Mouse (Mus musculus) cerebellum, postnatal 14 days (tissue): ENCODE measurements around the gene Syce3.

Experiments
- DNase-seq, 2 experiments: peaks; one replicate each; pipeline ENCODE4 v3.0.0; 2021; ENCODE audit warnings: mixed read lengths in 2 of 2

Syce3 gene

GRCm38 (mm10) chr15:89421938-89422337 lies 11.6 kb upstream of the Syce3 start:
- DNase-seq, result no peak

GRCm38 (mm10) chr15:89415282-89415681 lies 5.0 kb upstream of the Syce3 start:
- peak; percentile 34 to 51 for DNase-seq

- DNase-seq, result no peak
Observed at GRCm38 (mm10) chr15:89406691-89407090, 3.6 kb downstream of the Syce3 start.

GRCm38 (mm10) chr15:89404831-89405623 lies 5.3 kb downstream of the Syce3 start:
- DNase-seq, result no peak

- no peak for DNase-seq
Observed at GRCm38 (mm10) chr15:89402471-89402870, 7.8 kb downstream of the Syce3 start.

GRCm38 (mm10) chr15:89399716-89400115 lies 10.6 kb downstream of the Syce3 start:
- no peak for DNase-seq

GRCm38 (mm10) chr15:89398146-89398545 lies 12.2 kb downstream of the Syce3 start:
- DNase-seq, result peak; percentile 38 to 42

GRCm38 (mm10) chr15:89396883-89397282 lies 13.4 kb downstream of the Syce3 start:
- no peak for DNase-seq

GRCm38 (mm10) chr15:89390081-89390480 lies 20.2 kb downstream of the Syce3 start:
- DNase-seq, result peak; percentile 50 to 76

- peak in 1 of 2 experiments; percentile 7 for DNase-seq
Observed at GRCm38 (mm10) chr15:89387127-89387526, 23.2 kb downstream of the Syce3 start.

GRCm38 (mm10) chr15:89384617-89385016 lies 25.7 kb downstream of the Syce3 start, which contains the start of gene Klhdc7b:
Klhdc7b (plus strand) TSS chr15:89384917.
- DNase-seq, result peak in 1 of 2 experiments; percentile 3

GRCm38 (mm10) chr15:89379429-89379828 lies 30.9 kb downstream of the Syce3 start:
- peak; percentile 69 for DNase-seq

GRCm38 (mm10) chr15:89378831-89379401 lies 31.4 kb downstream of the Syce3 start, which contains the start of gene Odf3b:
Odf3b (minus strand) TSS chr15:89379282.
- DNase-seq, result peak; percentile 81 to 87

GRCm38 (mm10) chr15:89377938-89378828 lies 32.1 kb downstream of the Syce3 start:
- DNase-seq, result no peak

GRCm38 (mm10) chr15:89377362-89377761 lies 32.9 kb downstream of the Syce3 start:
- peak in 1 of 2 experiments; percentile 15 for DNase-seq

GRCm38 (mm10) chr15:89376957-89377356 lies 33.3 kb downstream of the Syce3 start, which contains the start of gene Tymp:
Tymp (minus strand) TSS chr15:89377039.
- no peak for DNase-seq

GRCm38 (mm10) chr15:89376040-89376439 lies 34.3 kb downstream of the Syce3 start:
- no peak for DNase-seq

- no peak for DNase-seq
Observed at GRCm38 (mm10) chr15:89374801-89375534, 35.3 kb downstream of the Syce3 start.

- no peak for DNase-seq
Observed at GRCm38 (mm10) chr15:89374340-89374739, 36.0 kb downstream of the Syce3 start.

- DNase-seq, result peak; percentile 98 to 99
Observed at GRCm38 (mm10) chr15:89373762-89374248, 36.5 kb downstream of the Syce3 start, which contains the start of gene Sco2. Sco2 (minus strand) TSS chr15:89373846.

GRCm38 (mm10) chr15:89373027-89373761 lies 37.1 kb downstream of the Syce3 start:
- DNase-seq, result peak; percentile 86 to 87
